Mouse (Mus musculus): ENCODE measurements around the gene Kat6b.

DNA sequence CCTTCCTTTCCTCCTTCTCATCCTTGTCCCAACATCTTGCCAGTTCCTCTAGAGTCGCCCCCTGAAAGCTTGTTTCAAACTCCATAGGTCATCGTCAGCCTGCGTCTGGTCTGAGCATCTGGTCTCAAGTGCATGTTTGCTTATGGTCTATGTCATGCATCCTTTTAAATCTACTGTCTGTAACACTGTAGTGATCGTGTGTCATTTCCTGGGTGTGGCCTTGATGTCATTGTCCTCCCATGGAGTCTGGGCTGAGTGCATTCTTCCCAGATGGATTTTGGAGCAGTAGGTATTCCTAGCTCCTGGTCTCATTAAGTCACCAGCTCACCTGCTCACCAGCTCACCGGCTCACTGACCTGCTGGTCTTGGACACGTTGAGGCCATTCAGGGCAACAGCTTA, 213.8 kb downstream of the Kat6b start:
- TF ChIP-seq POLR2A (IDR thresholded peaks at IDR 0.05; ENCODE audit: extremely low read depth, insufficient read depth, low read length) (no peak), CTCF (IDR thresholded peaks at IDR 0.05; ENCODE audit: extremely low read depth, insufficient read depth, low read length) (no peak)
